Mouse (Mus musculus) midbrain, embryonic 11.5 days (tissue): Measurements from ENCODE around the gene Galnt10. TPM values are rescaled to one million over a fixed set of nuclear protein-coding genes. Genes with fewer than 3 reads are reported as not detected.

Experiments
- ATAC-seq: fragments of 200-750 bp; cut with Nextera tagmentation; 2 replicates; pipeline ENCODE4 v1.8.0; 2017; ENCODE audit warnings: moderate TSS enrichment, moderate library complexity; ENCODE audit not compliant: low FRiP score
- DNase-seq: peaks from one replicate; pipeline ENCODE4 v3.0.0; 2015; ENCODE audit warnings: low spot score; ENCODE audit errors: missing footprints
- H3K27ac ChIP-seq: fragments of 300-500 bp; sonication (generic); 2 replicates; pipeline ENCODE4 v1.5.1; 2014; ENCODE audit warnings: low read depth, low read length
- H3K27me3 ChIP-seq: fragments of 300-500 bp; sonication (generic); 2 replicates; pipeline ENCODE4 v1.6.1; 2014; ENCODE audit warnings: mild to moderate bottlenecking, low read length, moderate library complexity, mixed read lengths; ENCODE audit not compliant: control insufficient read depth, insufficient read depth
- H3K36me3 ChIP-seq: fragments of 300-500 bp; sonication (generic); 2 replicates; pipeline ENCODE4 v1.6.1; 2014; ENCODE audit warnings: mild to moderate bottlenecking, low read length, moderate library complexity, mixed read lengths; ENCODE audit not compliant: control insufficient read depth, insufficient read depth
- H3K4me1 ChIP-seq: fragments of 300-500 bp; sonication (generic); 2 replicates; pipeline ENCODE4 v1.6.1; 2014; ENCODE audit warnings: low read length; ENCODE audit not compliant: control insufficient read depth, insufficient read depth
- H3K4me2 ChIP-seq: fragments of 300-500 bp; sonication (generic); 2 replicates; pipeline ENCODE4 v1.6.1; 2014; ENCODE audit warnings: mild to moderate bottlenecking, moderate library complexity
- H3K4me3 ChIP-seq: fragments of 300-500 bp; sonication (generic); 2 replicates; pipeline ENCODE4 v1.5.1; 2014; ENCODE audit warnings: low read depth, low read length
- H3K9ac ChIP-seq: fragments of 300-500 bp; sonication (generic); 2 replicates; pipeline ENCODE4 v1.6.1; 2014; ENCODE audit warnings: low read length
- H3K9me3 ChIP-seq: fragments of 300-500 bp; sonication (generic); 2 replicates; pipeline ENCODE4 v1.6.1; 2016; ENCODE audit warnings: low read length; ENCODE audit not compliant: control insufficient read depth
- WGBS: fragments of 180-500 bp; shearing (Covaris S2); extraction: QIAGEN DNeasy Blood & Tissue Kit; methylation state at CpG from one replicate; pipeline ENCODE4 v1.1.7; 2014; 5-methylcytosine and 5-hydroxymethylcytosine counted together
- polyA plus RNA-seq: library from polyadenylated mRNA; unstranded; fragments of >200 nt; fragmentation: Nextera tagmentation; extraction: Ambion mirVana; gene quantifications from 2 replicates; pipeline ENCODE4 v1.2.1, GENCODE M21; 2014

Gene Galnt10
- polyA plus RNA-seq, result 12.1 and 13.9 TPM in 2 replicates

- DNase-seq (peak; percentile 99), ATAC-seq (peak; percentile 87)
- no peaks in the 10 kb centered on the region; the same call in 1 of the 2 replicates for H3K27me3 ChIP-seq
- peak within 1 kb of the TSS; percentile 74 for H3K4me3 ChIP-seq
- H3K9ac ChIP-seq, result peak within 1 kb of the TSS; percentile 84
- H3K4me2 ChIP-seq, result peak within 1 kb of the TSS; percentile 99
- H3K36me3 ChIP-seq, result no peaks in the 10 kb centered on the region
- H3K9me3 ChIP-seq, result no peaks in the 10 kb centered on the region
- peaks cover 22% of the 10 kb centered on the region for H3K4me1 ChIP-seq
- peak within 1 kb of the TSS; percentile 40 for H3K27ac ChIP-seq
- under 1% methylated on average over 43 of the region's 60 CpGs for WGBS
Observed at GRCm38 (mm10) chr11:57645018-57645559, at the start of gene Galnt10. TSS of gene Galnt10 (plus strand) at chr11:57645442.

GRCm38 (mm10) chr11:57595899-57596298 is 49.3 kb upstream of the Galnt10 start:
- ATAC-seq (no peak), DNase-seq (no peak)
- no peaks in the 10 kb centered on the region for H3K9me3 ChIP-seq
- no peak overlapping the region for H3K4me3 ChIP-seq
- H3K4me1 ChIP-seq, result peaks cover 14% of the 10 kb centered on the region
- 90% methylated on average over 5 of the region's 5 CpGs for WGBS
- no peak overlapping the region for H3K9ac ChIP-seq
- H3K36me3 ChIP-seq, result no peaks in the 10 kb centered on the region
- no peaks in the 10 kb centered on the region; the same call in 1 of the 2 replicates for H3K27me3 ChIP-seq
- H3K27ac ChIP-seq, result no peak overlapping the region
- no peak overlapping the region for H3K4me2 ChIP-seq

GRCm38 (mm10) chr11:57598161-57598560 is 47.1 kb upstream of the Galnt10 start:
- Histone ChIP-seq H3K9me3 (no peaks in the 10 kb centered on the region), H3K4me1 (peaks cover 21% of the 10 kb centered on the region), H3K9ac (no peak overlapping the region), H3K27me3 (peaks cover 5% of the 10 kb centered on the region; the same call in 1 of the 2 replicates), H3K36me3 (no peaks in the 10 kb centered on the region), H3K4me2 (no peak overlapping the region), H3K27ac (no peak overlapping the region), H3K4me3 (no peak overlapping the region)
- 78% methylated on average over 5 of the region's 5 CpGs for WGBS
- no peak for DNase-seq
- ATAC-seq, result no peak

GRCm38 (mm10) chr11:57599304-57599703 is 45.9 kb upstream of the Galnt10 start:
- Histone ChIP-seq H3K9me3 (no peaks in the 10 kb centered on the region), H3K27ac (no peak overlapping the region), H3K27me3 (peaks cover 10% of the 10 kb centered on the region), H3K4me2 (no peak overlapping the region), H3K4me1 (peaks cover 21% of the 10 kb centered on the region), H3K36me3 (no peaks in the 10 kb centered on the region), H3K4me3 (no peak overlapping the region), H3K9ac (no peak overlapping the region)
- DNase-seq (no peak), ATAC-seq (no peak)
- WGBS, result 49% methylated on average over 6 of the region's 6 CpGs

- WGBS, result 19% methylated on average over 8 of the region's 8 CpGs
- Histone ChIP-seq H3K27ac (peak overlapping the region; percentile 32), H3K27me3 (peaks cover 10% of the 10 kb centered on the region), H3K4me3 (no peak overlapping the region), H3K9me3 (no peaks in the 10 kb centered on the region), H3K4me2 (no peak overlapping the region), H3K36me3 (no peaks in the 10 kb centered on the region), H3K9ac (no peak overlapping the region), H3K4me1 (peaks cover 21% of the 10 kb centered on the region)
- ATAC-seq (no peak), DNase-seq (no peak)
Observed at GRCm38 (mm10) chr11:57600113-57600512, 45.1 kb upstream of the Galnt10 start.

- peak overlapping the region; percentile 32 for H3K27ac ChIP-seq
- ATAC-seq (peak; percentile 84), DNase-seq (peak; percentile 92)
- no peak overlapping the region; the same call in 1 of the 2 replicates for H3K4me2 ChIP-seq
- H3K9me3 ChIP-seq, result no peaks in the 10 kb centered on the region
- peaks cover 10% of the 10 kb centered on the region for H3K27me3 ChIP-seq
- no peak overlapping the region for H3K4me3 ChIP-seq
- peaks cover 21% of the 10 kb centered on the region for H3K4me1 ChIP-seq
- H3K36me3 ChIP-seq, result no peaks in the 10 kb centered on the region
- H3K9ac ChIP-seq, result peak overlapping the region; percentile 9; the same call in 1 of the 2 replicates
- WGBS, result 3% methylated on average over 4 of the region's 4 CpGs
Observed at GRCm38 (mm10) chr11:57600621-57601121, 44.6 kb upstream of the Galnt10 start.

- Histone ChIP-seq H3K4me2 (no peak overlapping the region), H3K36me3 (no peaks in the 10 kb centered on the region), H3K9me3 (no peaks in the 10 kb centered on the region), H3K27me3 (peaks cover 10% of the 10 kb centered on the region), H3K4me3 (no peak overlapping the region), H3K27ac (no peak overlapping the region), H3K4me1 (peaks cover 21% of the 10 kb centered on the region), H3K9ac (no peak overlapping the region)
- no peak for DNase-seq
- no peak for ATAC-seq
- WGBS, result 75% methylated on average over 2 of the region's 2 CpGs
Observed at GRCm38 (mm10) chr11:57601806-57602455, 43.3 kb upstream of the Galnt10 start.

GRCm38 (mm10) chr11:57605086-57605485 is 40.2 kb upstream of the Galnt10 start:
- Histone ChIP-seq H3K27ac (no peak overlapping the region), H3K27me3 (peaks cover 10% of the 10 kb centered on the region)

GRCm38 (mm10) chr11:57605660-57606059 is 39.6 kb upstream of the Galnt10 start:
- H3K27me3 ChIP-seq, result peaks cover 10% of the 10 kb centered on the region
- 90% methylated on average over 3 of the region's 3 CpGs for WGBS
- H3K9me3 ChIP-seq, result no peaks in the 10 kb centered on the region
- H3K4me2 ChIP-seq, result no peak overlapping the region
- H3K9ac ChIP-seq, result no peak overlapping the region
- H3K4me1 ChIP-seq, result peaks cover 10% of the 10 kb centered on the region
- no peak overlapping the region for H3K4me3 ChIP-seq
- no peaks in the 10 kb centered on the region for H3K36me3 ChIP-seq
- DNase-seq (no peak), ATAC-seq (no peak)
- H3K27ac ChIP-seq, result no peak overlapping the region

More at GRCm38 (mm10) chr11:57605086-57605485, 40.2 kb upstream of the Galnt10 start:
- H3K36me3 ChIP-seq, result no peaks in the 10 kb centered on the region
- H3K4me1 ChIP-seq, result peaks cover 15% of the 10 kb centered on the region
- H3K9me3 ChIP-seq, result no peaks in the 10 kb centered on the region
- WGBS, result 53% methylated on average over 5 of the region's 5 CpGs
- no peak overlapping the region for H3K4me3 ChIP-seq
- no peak for ATAC-seq
- no peak for DNase-seq
- H3K9ac ChIP-seq, result no peak overlapping the region
- no peak overlapping the region for H3K4me2 ChIP-seq
